Mouse (Mus musculus): ENCODE results near the gene Sipa1l2. TPM values are rescaled to one million over a fixed set of nuclear protein-coding genes. Genes with fewer than 3 reads are reported as not detected.

Gene Sipa1l2
- polyA plus RNA-seq, 1 experiment from 2014 or later, result 25.1 TPM

DNA sequence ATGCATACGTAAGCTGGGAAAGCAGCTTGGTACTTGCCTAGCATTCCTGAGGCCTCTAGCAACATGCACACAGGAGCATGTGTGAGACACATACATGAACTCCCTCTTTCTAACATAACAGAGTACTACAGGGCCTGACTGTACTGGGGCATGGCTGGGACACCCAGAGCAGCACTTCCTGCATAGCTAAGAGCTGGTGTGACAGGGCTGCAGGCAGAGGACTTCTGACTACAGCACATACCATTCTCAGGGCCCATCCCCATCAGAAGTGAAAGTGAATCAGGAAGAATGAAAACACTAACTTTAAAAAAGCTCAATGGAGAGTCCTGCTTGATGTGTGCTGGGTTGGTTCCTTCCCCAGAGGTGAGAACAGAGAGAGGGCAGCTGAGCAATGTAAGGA, 108.1 kb downstream of the Sipa1l2 start:
- Histone ChIP-seq H3K4me3 (replicated peaks; ENCODE audit: low read depth, low read length) (no peak overlapping the region), H3K9ac (replicated peaks; ENCODE audit: low read length) (no peak overlapping the region; the same call in 1 of the 2 replicates), H3K4me2 (ENCODE audit: low read length) (no peak overlapping the region), H3K9me3 (ENCODE audit: control insufficient read depth, low read length) (no peaks in the 10 kb centered on the region), H3K27ac (replicated peaks; ENCODE audit: low read depth, low read length) (peak overlapping the region; percentile 32; the same call in 1 of the 2 replicates), H3K4me1 (ENCODE audit: control insufficient read depth, insufficient read depth, low read length) (peaks cover 22% of the 10 kb centered on the region), H3K27me3 (ENCODE audit: control insufficient read depth, insufficient read depth, low read length) (no peaks in the 10 kb centered on the region), H3K36me3 (ENCODE audit: control insufficient read depth, insufficient read depth, low read length) (peaks cover 14% of the 10 kb centered on the region)
- 82% methylated on average over 1 of the region's 1 CpGs for WGBS
- no peak for DNase-seq
- no peak for ATAC-seq (ENCODE audit: low FRiP score, low TSS enrichment)

DNA sequence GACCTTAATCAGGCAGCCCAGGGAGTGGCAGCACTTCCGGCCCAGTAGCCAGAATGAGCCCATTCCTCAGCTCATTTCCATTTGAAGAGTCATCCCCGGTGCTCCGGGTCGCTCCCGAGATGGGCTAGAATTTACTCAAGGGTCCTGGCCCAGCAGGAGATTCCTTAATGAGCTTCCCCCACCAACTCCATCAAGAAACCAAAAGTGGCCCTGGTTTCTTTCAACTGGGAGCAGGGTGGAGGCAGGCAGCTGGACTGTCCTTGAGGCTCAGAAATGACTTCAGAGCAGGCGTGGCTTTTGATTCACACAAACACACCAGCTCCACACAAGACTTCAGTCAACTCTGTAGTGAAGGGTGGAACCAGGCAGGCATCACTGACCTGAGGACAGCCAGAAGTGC, 109.0 kb downstream of the Sipa1l2 start:
- WGBS, result 19% methylated on average over 6 of the region's 6 CpGs
- Histone ChIP-seq H3K27me3 (ENCODE audit: control insufficient read depth, insufficient read depth, low read length) (no peaks in the 10 kb centered on the region), H3K27ac (replicated peaks; ENCODE audit: low read depth, low read length) (0 out of 2 replicates have a peak overlapping the region, but pooled peaks have one; percentile 1), H3K9me3 (ENCODE audit: control insufficient read depth, low read length) (no peaks in the 10 kb centered on the region), H3K36me3 (ENCODE audit: control insufficient read depth, insufficient read depth, low read length) (peaks cover 12% of the 10 kb centered on the region), H3K4me3 (replicated peaks; ENCODE audit: low read depth, low read length) (no peak overlapping the region), H3K9ac (replicated peaks; ENCODE audit: low read length) (no peak overlapping the region), H3K4me2 (ENCODE audit: low read length) (no peak overlapping the region), H3K4me1 (ENCODE audit: control insufficient read depth, insufficient read depth, low read length) (peaks cover 16% of the 10 kb centered on the region)
- no peak for DNase-seq
- ATAC-seq (ENCODE audit: low FRiP score, low TSS enrichment), result no peak

DNA sequence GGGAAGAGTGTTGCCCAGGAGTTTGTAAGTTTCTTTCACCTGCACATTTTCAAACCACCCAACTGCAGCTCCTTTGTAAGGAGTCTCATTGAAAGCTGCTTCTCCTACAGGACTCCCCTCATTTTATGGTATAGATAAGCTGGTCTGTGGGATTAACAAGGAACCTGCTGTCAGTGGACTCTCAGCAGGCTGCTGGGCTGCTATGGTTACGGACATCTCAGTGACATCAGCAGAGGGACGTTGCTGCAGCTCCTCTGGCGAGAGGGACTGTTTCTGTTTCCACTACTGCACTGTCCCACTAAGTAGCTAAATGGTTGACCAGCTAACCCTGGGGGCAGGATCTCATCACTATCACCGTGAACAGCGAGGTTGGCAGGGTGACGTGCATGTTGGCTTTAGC, 120.6 kb downstream of the Sipa1l2 start:
- ATAC-seq (ENCODE audit: low FRiP score, low TSS enrichment), result no peak
- Histone ChIP-seq H3K4me1 (ENCODE audit: control insufficient read depth, insufficient read depth, low read length) (no peaks in the 10 kb centered on the region), H3K27ac (replicated peaks; ENCODE audit: low read depth, low read length) (no peak overlapping the region), H3K36me3 (ENCODE audit: control insufficient read depth, insufficient read depth, low read length) (peaks cover 80% of the 10 kb centered on the region), H3K4me3 (replicated peaks; ENCODE audit: low read depth, low read length) (no peak overlapping the region), H3K4me2 (ENCODE audit: low read length) (no peak overlapping the region), H3K9ac (replicated peaks; ENCODE audit: low read length) (no peak overlapping the region), H3K27me3 (ENCODE audit: control insufficient read depth, insufficient read depth, low read length) (no peaks in the 10 kb centered on the region), H3K9me3 (ENCODE audit: control insufficient read depth, low read length) (no peaks in the 10 kb centered on the region)
- 51% methylated on average over 6 of the region's 6 CpGs for WGBS
- DNase-seq, result peak; percentile 37

DNA sequence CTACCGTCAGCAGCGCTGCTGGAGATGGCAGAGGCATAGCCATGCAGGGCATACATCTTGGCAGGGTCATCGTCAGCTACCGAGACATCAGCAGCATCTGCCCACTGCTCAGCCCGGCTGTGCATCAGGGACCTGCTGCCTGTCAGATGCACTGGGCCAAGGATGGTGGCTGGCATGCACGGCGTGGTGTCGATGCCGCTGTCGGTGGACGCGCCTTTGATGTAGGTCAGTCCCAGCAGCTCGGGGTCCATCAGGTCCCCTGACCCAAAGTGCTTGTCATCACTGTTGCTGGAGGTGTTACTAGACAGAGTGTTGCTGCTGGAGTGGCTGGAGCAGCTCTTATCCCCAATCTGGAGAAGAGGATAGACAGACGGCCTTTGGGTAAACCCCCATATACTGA, 122.1 kb downstream of the Sipa1l2 start:
- Histone ChIP-seq H3K9me3 (ENCODE audit: control insufficient read depth, low read length) (no peaks in the 10 kb centered on the region), H3K9ac (replicated peaks; ENCODE audit: low read length) (no peak overlapping the region), H3K36me3 (ENCODE audit: control insufficient read depth, insufficient read depth, low read length) (peaks cover 83% of the 10 kb centered on the region), H3K4me1 (ENCODE audit: control insufficient read depth, insufficient read depth, low read length) (no peaks in the 10 kb centered on the region), H3K27me3 (ENCODE audit: control insufficient read depth, insufficient read depth, low read length) (no peaks in the 10 kb centered on the region), H3K27ac (replicated peaks; ENCODE audit: low read depth, low read length) (no peak overlapping the region), H3K4me2 (ENCODE audit: low read length) (no peak overlapping the region), H3K4me3 (replicated peaks; ENCODE audit: low read depth, low read length) (no peak overlapping the region)
- DNase-seq (no peak), ATAC-seq (ENCODE audit: low FRiP score, low TSS enrichment) (no peak)
- WGBS, result 93% methylated on average over 14 of the region's 14 CpGs

DNA sequence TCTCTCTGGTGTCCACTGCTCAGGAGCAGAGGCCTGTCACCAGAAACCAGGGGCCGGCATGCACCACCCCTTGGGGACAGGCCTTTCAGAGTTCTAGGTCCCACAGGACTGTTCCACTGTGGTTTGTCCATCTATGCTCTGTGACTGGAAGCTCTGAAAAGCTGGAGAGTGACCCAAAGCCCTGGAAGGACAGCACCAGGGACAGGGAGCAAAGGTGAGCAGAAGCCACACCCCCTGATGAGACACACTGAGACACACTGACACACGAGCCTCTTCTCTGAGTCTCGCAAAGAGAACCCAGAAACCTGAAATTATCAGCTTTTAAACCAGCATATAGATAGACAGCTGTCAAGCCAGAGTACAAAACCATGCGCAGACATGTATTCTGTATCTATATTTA, 123.4 kb downstream of the Sipa1l2 start:
- Histone ChIP-seq H3K27me3 (ENCODE audit: control insufficient read depth, insufficient read depth, low read length) (no peaks in the 10 kb centered on the region), H3K9ac (replicated peaks; ENCODE audit: low read length) (no peak overlapping the region), H3K4me2 (ENCODE audit: low read length) (no peak overlapping the region), H3K36me3 (ENCODE audit: control insufficient read depth, insufficient read depth, low read length) (peaks cover 89% of the 10 kb centered on the region), H3K4me1 (ENCODE audit: control insufficient read depth, insufficient read depth, low read length) (no peaks in the 10 kb centered on the region), H3K9me3 (ENCODE audit: control insufficient read depth, low read length) (no peaks in the 10 kb centered on the region), H3K4me3 (replicated peaks; ENCODE audit: low read depth, low read length) (no peak overlapping the region), H3K27ac (replicated peaks; ENCODE audit: low read depth, low read length) (no peak overlapping the region)
- ATAC-seq (ENCODE audit: low FRiP score, low TSS enrichment), result no peak
- WGBS, result 88% methylated on average over 4 of the region's 4 CpGs
- no peak for DNase-seq

DNA sequence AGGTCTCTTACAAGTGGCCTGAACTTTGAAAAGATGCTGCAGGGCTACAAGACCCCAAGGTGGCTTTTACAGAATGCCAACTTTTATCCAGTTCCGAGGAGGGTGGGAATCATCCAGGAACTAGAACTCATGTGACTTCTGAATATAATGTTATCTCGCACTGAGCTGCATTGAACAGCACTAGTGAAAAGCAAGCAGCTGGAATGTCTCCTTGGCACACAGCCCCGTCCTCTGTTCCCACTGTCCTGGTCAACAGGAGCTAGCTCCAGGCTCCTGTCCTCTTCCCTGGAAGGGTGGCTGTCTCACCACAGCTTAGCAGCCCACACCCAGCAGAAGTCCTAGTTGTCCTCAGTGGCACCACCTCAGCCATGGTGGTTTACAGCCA, 124.4 kb downstream of the Sipa1l2 start:
- H3K27me3 ChIP-seq (ENCODE audit: control insufficient read depth, insufficient read depth, low read length), result no peaks in the 10 kb centered on the region
- WGBS, result 85% methylated on average over 3 of the region's 3 CpGs
- DNase-seq, result no peak
- H3K4me3 ChIP-seq (replicated peaks; ENCODE audit: low read depth, low read length), result no peak overlapping the region
- no peak for ATAC-seq (ENCODE audit: low FRiP score, low TSS enrichment)
- H3K4me1 ChIP-seq (ENCODE audit: control insufficient read depth, insufficient read depth, low read length), result no peaks in the 10 kb centered on the region
- H3K27ac ChIP-seq (replicated peaks; ENCODE audit: low read depth, low read length), result no peak overlapping the region
- no peaks in the 10 kb centered on the region for H3K9me3 ChIP-seq (ENCODE audit: control insufficient read depth, low read length)
- peaks cover 91% of the 10 kb centered on the region for H3K36me3 ChIP-seq (ENCODE audit: control insufficient read depth, insufficient read depth, low read length)
- no peak overlapping the region for H3K9ac ChIP-seq (replicated peaks; ENCODE audit: low read length)
- no peak overlapping the region for H3K4me2 ChIP-seq (ENCODE audit: low read length)

DNA sequence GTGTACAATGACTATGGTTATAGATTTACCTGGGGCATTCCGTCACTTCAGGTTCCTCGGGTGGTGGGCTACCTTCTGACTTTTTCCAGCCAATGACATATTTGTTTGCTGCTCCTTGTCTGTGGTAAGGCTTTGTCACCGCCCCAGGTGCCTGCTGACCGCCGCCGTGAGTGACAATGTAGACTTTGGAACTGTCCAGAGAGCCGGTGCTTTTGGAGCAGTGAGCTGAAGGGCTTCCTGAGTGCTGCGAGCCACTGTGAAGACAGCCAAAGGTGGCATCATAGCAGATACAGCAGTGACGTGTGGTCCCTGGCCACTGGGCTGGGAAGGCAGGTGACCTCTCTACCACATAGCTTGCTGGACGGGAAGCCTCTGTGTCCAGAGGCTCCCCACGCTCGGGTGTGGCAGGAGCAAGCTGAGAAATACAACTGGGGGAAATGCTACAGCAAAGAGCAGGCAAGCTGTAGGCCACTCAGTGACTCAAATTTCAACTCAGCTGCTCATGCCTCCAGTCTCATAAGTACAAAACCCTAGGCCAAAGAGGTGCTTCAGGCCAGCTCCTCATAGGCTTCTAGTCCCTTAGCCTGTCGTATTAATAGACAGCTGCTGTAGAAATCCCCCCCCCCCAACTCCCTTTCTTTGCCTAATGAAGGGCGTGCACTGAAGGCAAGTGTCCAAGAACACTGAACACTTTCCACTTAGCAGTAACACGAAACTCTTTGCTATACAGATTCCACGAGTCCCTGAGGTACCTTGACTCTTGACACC, 125.0 kb downstream of the Sipa1l2 start:
- Histone ChIP-seq H3K4me3 (replicated peaks; ENCODE audit: low read depth, low read length) (no peak overlapping the region), H3K4me1 (ENCODE audit: control insufficient read depth, insufficient read depth, low read length) (no peaks in the 10 kb centered on the region), H3K27me3 (ENCODE audit: control insufficient read depth, insufficient read depth, low read length) (no peaks in the 10 kb centered on the region), H3K9me3 (ENCODE audit: control insufficient read depth, low read length) (no peaks in the 10 kb centered on the region), H3K9ac (replicated peaks; ENCODE audit: low read length) (no peak overlapping the region), H3K4me2 (ENCODE audit: low read length) (no peak overlapping the region), H3K27ac (replicated peaks; ENCODE audit: low read depth, low read length) (no peak overlapping the region), H3K36me3 (ENCODE audit: control insufficient read depth, insufficient read depth, low read length) (peaks cover 89% of the 10 kb centered on the region)
- 93% methylated on average over 16 of the region's 16 CpGs for WGBS
- DNase-seq (no peak), ATAC-seq (ENCODE audit: low FRiP score, low TSS enrichment) (no peak)

DNA sequence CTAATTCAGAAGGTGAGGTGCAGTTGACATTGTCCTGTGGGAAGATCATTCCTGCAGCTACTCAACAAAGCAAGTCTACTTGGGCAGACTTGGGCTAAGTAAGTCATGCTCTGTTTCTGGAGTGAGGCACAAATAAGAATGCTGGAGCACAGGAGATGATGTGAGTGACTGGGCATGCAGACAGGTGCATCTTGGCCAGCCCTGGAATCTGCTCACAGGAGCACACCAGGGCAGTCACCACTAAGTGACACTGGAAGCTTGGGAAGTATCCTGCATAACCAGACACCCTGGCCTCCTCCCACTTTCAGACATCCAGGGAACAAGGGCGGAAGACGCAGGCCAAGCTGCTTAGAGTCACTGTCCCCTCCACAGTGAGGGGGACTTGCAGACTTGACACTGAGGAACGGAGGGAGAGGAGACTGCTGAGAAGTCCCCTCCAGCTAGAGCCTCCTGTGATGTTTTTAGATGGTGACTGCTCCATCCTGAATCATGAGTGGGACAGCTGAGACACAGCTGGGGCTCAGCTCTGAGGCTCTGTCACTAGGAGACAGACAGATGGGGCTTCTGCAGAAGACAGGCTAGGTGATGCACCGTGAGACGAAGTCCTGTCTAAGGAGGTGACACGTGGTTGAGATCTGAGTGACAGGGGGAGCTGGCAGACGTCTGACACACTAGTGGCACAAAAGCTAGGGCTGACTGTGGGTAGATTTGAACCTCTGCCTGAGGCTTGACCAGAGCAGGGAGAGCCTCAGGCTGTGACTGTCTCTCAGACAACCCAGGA, 134.1 kb downstream of the Sipa1l2 start:
- ATAC-seq (ENCODE audit: low FRiP score, low TSS enrichment) (no peak), DNase-seq (no peak)
- Histone ChIP-seq H3K27ac (replicated peaks; ENCODE audit: low read depth, low read length) (no peak overlapping the region), H3K36me3 (ENCODE audit: control insufficient read depth, insufficient read depth, low read length) (peaks cover 47% of the 10 kb centered on the region), H3K9ac (replicated peaks; ENCODE audit: low read length) (no peak overlapping the region), H3K4me1 (ENCODE audit: control insufficient read depth, insufficient read depth, low read length) (no peaks in the 10 kb centered on the region), H3K9me3 (ENCODE audit: control insufficient read depth, low read length) (no peaks in the 10 kb centered on the region), H3K27me3 (ENCODE audit: control insufficient read depth, insufficient read depth, low read length) (no peaks in the 10 kb centered on the region), H3K4me2 (ENCODE audit: low read length) (no peak overlapping the region), H3K4me3 (replicated peaks; ENCODE audit: low read depth, low read length) (no peak overlapping the region)
- 69% methylated on average over 7 of the region's 7 CpGs for WGBS

DNA sequence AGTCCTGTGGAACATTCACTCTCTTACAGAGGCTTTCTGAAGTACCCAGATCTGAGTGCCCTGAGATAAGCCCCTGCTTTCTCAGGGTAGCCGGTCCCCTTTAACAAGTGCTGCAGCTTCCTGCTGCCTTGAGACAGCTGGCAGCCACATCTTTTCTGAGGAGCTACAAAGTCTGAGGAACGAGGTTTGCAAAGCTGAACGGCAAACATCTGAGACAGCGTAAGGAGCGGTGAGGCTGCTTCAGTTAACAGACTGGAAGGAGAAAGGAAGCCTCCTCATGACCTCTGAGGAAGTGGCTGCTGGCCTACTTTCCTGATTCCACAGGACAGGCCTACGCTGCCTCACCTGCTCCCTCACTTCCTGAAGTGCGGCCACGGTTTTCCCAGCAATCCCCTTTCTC, 135.5 kb downstream of the Sipa1l2 start:
- ATAC-seq (ENCODE audit: low FRiP score, low TSS enrichment), result no peak
- Histone ChIP-seq H3K4me1 (ENCODE audit: control insufficient read depth, insufficient read depth, low read length) (no peaks in the 10 kb centered on the region), H3K4me2 (ENCODE audit: low read length) (no peak overlapping the region), H3K36me3 (ENCODE audit: control insufficient read depth, insufficient read depth, low read length) (peaks cover 40% of the 10 kb centered on the region), H3K9me3 (ENCODE audit: control insufficient read depth, low read length) (no peaks in the 10 kb centered on the region), H3K27ac (replicated peaks; ENCODE audit: low read depth, low read length) (no peak overlapping the region), H3K4me3 (replicated peaks; ENCODE audit: low read depth, low read length) (no peak overlapping the region), H3K9ac (replicated peaks; ENCODE audit: low read length) (no peak overlapping the region), H3K27me3 (ENCODE audit: control insufficient read depth, insufficient read depth, low read length) (no peaks in the 10 kb centered on the region)
- 71% methylated on average over 8 of the region's 8 CpGs for WGBS
- DNase-seq, result peak; percentile 32
